Mouse (Mus musculus): ENCODE measurements around the gene Gfpt2.
"Not testable (repeated sequence)": the region's sequence is repeated elsewhere in the genome, so short reads cannot be mapped to it uniquely, and the experiment has no call there.

Gene Gfpt2

GRCm38 (mm10) chr11:49794342-49795144 is 565 bp downstream of the Gfpt2 start:
- peak in 1 of 2 experiments; percentile 17 for DNase-seq (ENCODE audit: low spot score in 2 of 2)

DNA sequence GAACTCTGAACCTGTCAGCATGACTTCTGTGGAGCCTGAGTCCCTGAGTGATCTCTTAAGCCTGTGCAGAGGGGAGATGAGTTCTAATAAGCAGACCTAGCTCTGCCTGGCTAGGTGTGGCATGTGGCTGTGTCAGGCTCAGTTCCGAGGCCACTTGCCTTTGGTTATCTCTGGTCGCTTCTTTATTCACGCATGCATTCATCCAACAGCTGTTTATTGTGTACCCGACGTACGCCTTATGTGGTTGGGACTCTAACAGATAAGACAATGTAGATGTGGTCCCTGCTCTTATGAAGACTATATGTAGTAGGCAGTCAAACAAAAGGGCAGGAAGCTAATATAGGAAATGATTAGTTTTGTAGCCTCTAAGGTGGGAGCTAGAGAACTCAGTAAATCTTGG is 5.0 kb downstream of the Gfpt2 start:
- no peak for DNase-seq (ENCODE audit: low spot score in 2 of 2)

- no peak for DNase-seq (ENCODE audit: low spot score in 2 of 2)
Observed at GRCm38 (mm10) chr11:49801516-49801915, 7.5 kb downstream of the Gfpt2 start.

- DNase-seq (ENCODE audit: low spot score in 2 of 2) = no peak
Observed at GRCm38 (mm10) chr11:49803801-49804200, 9.8 kb downstream of the Gfpt2 start.

DNA sequence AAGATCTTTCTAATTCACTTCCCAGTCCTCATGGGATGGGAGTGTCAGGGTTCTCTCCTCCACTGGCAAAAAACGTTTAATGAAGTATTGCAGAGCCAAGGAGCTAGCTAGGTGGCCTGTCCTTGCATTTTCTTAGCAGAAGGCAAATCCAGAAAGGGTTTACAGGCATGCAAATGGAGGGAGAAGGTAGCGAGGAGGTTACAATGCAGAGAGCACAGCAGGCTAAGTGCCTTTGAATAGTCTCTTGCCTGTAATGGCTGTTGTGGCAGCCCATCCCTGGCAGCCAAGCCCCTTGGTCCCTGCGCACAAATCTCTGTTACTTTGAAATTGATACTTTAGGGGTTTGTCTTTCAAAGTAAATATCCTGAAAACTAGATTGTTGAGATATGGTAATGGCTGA is 12.2 kb downstream of the Gfpt2 start:
- no peak for DNase-seq (ENCODE audit: low spot score in 2 of 2)

GRCm38 (mm10) chr11:49808946-49809345 is 15.0 kb downstream of the Gfpt2 start:
- DNase-seq (ENCODE audit: low spot score in 2 of 2) = no peak

GRCm38 (mm10) chr11:49810696-49811095 is 16.7 kb downstream of the Gfpt2 start:
- not testable (repeated sequence) for DNase-seq (ENCODE audit: low spot score in 2 of 2)

DNA sequence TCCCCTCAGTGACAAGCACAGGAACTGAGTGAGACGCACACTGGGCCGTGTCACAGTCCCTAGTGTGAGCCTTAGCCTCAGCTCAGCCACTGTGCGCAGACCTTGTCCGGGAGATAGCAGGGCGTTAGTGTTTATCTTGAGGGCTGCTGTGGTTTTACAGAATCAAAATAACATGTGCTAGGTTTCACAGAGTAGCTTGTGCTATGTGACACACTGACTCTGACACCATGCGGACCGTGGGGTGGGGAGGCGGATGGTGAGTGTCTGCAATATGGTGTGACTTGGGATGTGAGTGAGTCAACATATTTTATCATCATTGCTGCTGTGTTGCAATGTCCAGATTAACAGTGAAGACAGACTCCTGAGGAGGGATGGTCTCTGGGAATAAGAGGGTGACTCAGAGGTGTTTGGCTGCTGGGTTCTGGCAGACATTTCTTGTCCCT is 17.1 kb downstream of the Gfpt2 start:
- DNase-seq (ENCODE audit: low spot score in 2 of 2) = peak in 1 of 2 experiments; percentile 23

- no peak for DNase-seq (ENCODE audit: low spot score in 2 of 2)
Observed at GRCm38 (mm10) chr11:49811879-49812278, 17.9 kb downstream of the Gfpt2 start.

GRCm38 (mm10) chr11:49818869-49819566 is 25.0 kb downstream of the Gfpt2 start:
- DNase-seq (ENCODE audit: low spot score in 2 of 2) = peak; percentile 80 to 81

DNA sequence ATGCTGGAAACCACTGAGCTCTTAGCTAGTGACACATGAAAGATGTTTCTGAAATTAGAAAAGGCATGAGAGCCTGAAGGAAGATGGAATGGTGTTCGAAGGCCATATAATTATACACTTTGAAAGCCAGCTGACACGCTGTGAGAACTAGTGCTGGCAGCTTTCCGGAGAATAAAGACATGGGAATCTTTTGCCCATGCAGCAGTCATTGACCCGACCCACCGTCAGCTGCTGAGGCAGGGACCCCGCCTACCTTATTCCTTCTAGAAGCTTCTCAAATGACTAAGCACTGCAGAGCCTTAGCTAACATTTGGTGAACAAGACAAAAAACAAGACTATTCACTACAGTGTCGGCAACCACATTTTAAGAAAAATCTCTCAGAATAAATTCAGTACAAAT is 25.7 kb downstream of the Gfpt2 start:
- DNase-seq (ENCODE audit: low spot score in 2 of 2) = peak; percentile 12 to 26

DNA sequence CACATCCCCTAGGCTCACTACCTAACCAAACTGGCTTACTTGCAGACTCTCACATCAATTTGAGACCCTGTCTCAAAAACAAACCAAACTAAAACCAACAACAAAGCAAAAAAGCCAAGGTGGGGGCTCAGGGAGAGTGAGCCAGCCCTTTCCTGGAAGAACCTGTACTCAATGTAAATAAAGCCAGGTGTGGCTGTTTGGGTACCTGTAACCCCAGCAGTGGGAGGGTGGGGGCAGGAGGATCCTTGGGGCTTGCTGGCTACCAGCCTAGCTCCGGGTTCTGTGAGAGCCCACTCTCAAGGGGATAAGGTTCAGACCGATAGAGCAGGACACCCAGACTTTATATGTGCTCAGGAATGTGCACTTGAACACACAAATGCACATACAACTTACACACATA is 26.9 kb downstream of the Gfpt2 start:
- no peak for DNase-seq (ENCODE audit: low spot score in 2 of 2)

- no peak for DNase-seq (ENCODE audit: low spot score in 2 of 2)
Observed at GRCm38 (mm10) chr11:49821546-49821945, 27.6 kb downstream of the Gfpt2 start.

DNA sequence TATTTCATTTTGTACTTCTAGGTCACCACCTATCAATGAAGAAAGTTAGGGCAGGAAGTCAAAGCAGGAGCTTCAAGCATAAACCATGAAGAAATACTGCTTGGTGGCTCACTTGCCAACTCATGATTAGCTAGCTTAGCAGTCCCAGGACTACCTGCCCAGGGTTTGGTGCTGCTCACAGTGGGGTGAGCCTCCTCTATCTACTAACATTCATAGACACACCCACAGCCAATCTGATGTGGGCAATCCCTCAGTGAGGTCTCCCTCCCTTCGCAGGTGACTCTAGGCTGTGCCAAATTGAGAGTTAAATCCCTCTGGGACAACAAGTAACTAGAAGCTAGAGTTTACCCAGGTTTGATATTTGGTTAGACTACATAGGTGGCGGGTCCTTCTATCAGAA is 28.4 kb downstream of the Gfpt2 start:
- no peak for DNase-seq (ENCODE audit: low spot score in 2 of 2)

- DNase-seq (ENCODE audit: low spot score in 2 of 2) = peak; percentile 37 to 56
Observed at GRCm38 (mm10) chr11:49824896-49825295, 30.9 kb downstream of the Gfpt2 start.

GRCm38 (mm10) chr11:49827243-49827642 is 33.3 kb downstream of the Gfpt2 start:
- DNase-seq (ENCODE audit: low spot score in 2 of 2) = no peak

DNA sequence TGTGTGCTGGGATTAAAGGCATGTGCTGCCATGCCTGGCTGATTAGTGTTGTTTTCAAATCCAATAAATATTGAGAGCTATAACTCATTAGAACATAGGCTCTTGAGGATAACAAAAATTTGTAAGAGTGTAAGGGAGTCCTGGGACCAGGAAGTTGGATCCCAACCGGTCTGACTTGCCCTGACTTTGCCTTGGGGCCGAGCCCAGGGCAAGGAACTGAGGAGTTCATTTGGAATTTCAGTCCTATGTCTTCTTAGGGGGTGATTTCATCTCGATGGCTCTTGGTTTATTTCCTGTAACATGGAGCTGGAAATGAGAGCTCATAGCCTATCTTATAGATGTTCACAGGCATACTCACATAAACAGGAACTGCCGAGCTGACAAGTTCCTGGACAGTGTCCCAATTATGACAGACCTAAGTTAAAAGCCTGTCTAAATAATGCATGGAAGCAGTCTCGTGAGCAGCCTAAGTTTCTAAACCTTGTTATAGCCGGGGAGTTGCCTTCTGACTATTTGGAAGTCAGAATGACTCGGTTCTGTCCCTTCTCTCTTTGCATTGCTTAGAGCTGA is 35.3 kb downstream of the Gfpt2 start:
- DNase-seq (ENCODE audit: low spot score in 2 of 2) = no peak

DNA sequence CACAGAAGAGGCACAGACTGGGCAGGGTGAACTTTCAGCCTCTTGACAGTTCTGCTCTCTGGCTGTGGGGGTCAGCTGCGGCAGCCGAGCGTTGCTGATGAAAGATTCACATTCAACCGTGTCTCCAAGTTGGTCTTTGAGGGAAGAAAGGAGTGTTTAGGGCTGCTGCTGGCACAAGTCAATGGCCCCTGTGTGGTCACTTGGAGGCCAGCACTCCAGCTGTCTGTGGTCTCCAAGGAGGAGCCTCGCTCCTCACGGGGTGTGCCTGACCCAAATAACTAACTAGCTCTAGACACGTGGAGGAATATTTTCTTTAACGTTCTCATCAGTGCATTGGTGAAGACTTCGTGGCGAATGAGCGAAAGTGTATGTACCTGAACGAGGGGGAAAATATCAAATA is 38.0 kb downstream of the Gfpt2 start:
- no peak for DNase-seq (ENCODE audit: low spot score in 2 of 2)

- DNase-seq (ENCODE audit: low spot score in 2 of 2) = no peak
Observed at GRCm38 (mm10) chr11:49832962-49833361, 39.0 kb downstream of the Gfpt2 start.

DNA sequence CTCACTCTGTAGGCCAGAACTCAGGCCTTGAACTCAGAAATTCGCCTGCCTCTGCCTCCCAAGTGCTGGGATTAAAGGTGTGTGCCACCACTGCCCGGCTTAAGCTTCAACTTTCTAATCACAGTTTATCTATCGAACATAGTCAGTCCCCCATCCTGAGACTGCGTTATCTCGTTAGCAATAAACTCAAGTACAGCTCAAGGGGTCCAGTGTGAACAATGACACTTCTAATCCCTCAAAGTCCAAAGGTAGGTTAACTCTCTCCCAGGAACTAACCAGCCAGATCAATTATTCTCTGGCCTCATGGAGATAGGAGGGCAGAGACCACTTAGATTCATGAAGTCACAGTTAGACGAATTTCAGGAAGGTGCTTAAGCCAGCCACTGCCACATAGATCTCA is 40.3 kb downstream of the Gfpt2 start:
- DNase-seq (ENCODE audit: low spot score in 2 of 2) = no peak

- DNase-seq (ENCODE audit: low spot score in 2 of 2) = no peak
Observed at GRCm38 (mm10) chr11:49835257-49835956, 41.4 kb downstream of the Gfpt2 start.
